Mouse (Mus musculus): ENCODE measurements at regions not wholly inside any gene's neighbourhood (a gene's known extent, or its start where the extent isn't known, plus 50 kb on each side); places are given as distances from the start of the nearest gene placed in this dataset.

DNA sequence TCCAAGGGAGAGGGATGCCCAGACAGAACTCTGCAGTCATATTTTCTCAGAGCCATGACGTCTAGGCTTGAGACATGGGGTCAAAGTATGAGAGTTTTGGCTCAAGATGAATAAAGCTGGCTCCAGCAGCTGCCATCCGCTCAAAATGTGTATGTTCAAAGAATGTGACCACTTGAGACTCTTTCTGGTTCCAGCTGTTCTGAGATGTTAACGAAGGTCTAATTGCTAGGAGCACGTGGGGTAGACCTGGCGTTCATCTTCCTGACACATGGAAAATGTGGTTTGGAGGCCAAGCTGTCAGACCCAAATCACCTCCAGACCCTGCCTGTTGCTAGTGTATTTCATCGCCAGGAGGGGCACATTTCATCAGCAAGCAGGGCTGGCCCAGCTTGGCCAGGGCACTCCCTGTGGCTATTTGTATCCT, 58.9 kb upstream of the Ankrd1 start:
- DNase-seq (ENCODE audit: extremely low spot score, low spot score): no peak
- WGBS: 77% methylated on average over 6 of the region's 6 CpGs

DNA sequence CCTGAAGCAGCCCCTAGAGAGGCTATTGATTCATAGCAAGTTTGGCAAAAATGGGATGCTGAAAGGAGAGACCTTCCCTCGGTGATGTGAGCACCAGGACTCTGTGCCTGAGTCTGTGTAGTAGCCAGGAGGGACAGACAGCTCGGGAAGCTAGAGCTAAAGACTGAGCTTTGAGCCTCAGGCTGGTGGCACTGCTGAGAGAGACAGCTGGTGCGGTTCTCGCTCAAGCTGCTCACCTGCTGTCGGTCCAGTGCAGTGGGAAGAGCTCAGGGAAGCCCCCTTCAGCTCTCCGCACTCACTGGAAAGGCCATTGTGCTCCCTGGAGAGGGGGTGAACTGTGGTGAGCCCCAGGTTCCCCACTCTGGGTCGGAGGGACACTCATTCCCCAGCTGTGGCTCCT, 60.4 kb upstream of the Ankrd1 start:
- DNase-seq (ENCODE audit: extremely low spot score, low spot score): no peak
- Histone ChIP-seq H3K9me3 (no peaks in the 10 kb centered on the region), H3K4me1 (no peaks in the 10 kb centered on the region), H3K27ac (no peak overlapping the region), H3K4me3 (no peak overlapping the region), H3K36me3 (replicated peaks) (no peaks in the 10 kb centered on the region), H3K27me3 (ENCODE audit: poor library complexity, severe bottlenecking) (no peaks in the 10 kb centered on the region; the same call in 1 of the 2 replicates)
- 72% methylated on average over 7 of the region's 7 CpGs for WGBS

More for the DNA sequence above, 58.9 kb upstream of the Ankrd1 start:
- Histone ChIP-seq H3K36me3 (replicated peaks) (no peaks in the 10 kb centered on the region), H3K4me1 (no peaks in the 10 kb centered on the region), H3K4me3 (no peak overlapping the region), H3K27ac (no peak overlapping the region), H3K27me3 (ENCODE audit: poor library complexity, severe bottlenecking) (no peaks in the 10 kb centered on the region; the same call in 1 of the 2 replicates), H3K9me3 (no peaks in the 10 kb centered on the region)

DNA sequence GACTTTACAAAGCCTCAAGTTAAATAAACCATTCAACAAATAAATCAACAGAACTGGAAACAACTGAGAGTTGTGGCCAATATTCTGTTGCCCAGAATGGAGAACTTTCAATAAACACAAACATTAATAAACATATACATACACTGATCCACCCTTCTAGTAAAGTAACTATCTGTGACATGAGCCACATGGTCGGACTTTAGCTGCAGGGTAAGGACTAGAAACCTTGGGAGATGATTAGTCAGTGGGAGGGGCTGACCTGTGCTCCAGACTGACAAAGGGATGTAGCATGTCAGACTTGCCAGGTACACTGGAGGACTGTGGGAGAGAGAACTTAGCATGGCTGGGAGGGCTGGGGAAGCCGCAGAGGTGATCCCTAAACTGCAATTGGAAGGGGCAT, 61.6 kb upstream of the Ankrd1 start:
- no peaks in the 10 kb centered on the region; the same call in 1 of the 2 replicates for H3K27me3 ChIP-seq (ENCODE audit: poor library complexity, severe bottlenecking)
- no peak overlapping the region for H3K4me3 ChIP-seq
- H3K27ac ChIP-seq: no peak overlapping the region
- no peaks in the 10 kb centered on the region for H3K36me3 ChIP-seq (replicated peaks)
- H3K4me1 ChIP-seq: no peaks in the 10 kb centered on the region
- 73% methylated on average over 2 of the region's 2 CpGs for WGBS
- no peak for DNase-seq (ENCODE audit: extremely low spot score, low spot score)
- no peaks in the 10 kb centered on the region for H3K9me3 ChIP-seq

DNA sequence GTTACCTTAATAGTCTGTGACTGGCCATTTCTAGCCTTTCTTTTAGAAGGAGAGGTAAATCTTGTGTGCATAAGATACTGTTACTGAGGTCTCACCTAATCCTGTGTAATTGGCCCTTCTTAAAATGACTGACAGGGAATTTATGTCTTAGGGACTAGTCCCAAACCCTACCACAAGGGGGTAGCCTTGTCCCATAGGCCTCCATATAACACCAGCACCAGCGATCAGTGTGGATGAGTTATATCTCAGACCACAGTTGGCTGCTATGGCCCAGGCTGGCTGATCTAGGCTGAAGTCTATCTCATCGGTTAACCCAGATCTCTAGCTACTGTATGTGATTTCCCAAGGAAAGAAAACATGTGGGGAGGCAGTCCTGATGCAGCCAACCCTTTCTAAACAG, 63.2 kb upstream of the Ankrd1 start:
- Histone ChIP-seq H3K4me1 (no peaks in the 10 kb centered on the region), H3K4me3 (no peak overlapping the region), H3K36me3 (replicated peaks) (no peaks in the 10 kb centered on the region), H3K9me3 (no peaks in the 10 kb centered on the region), H3K27me3 (ENCODE audit: poor library complexity, severe bottlenecking) (no peaks in the 10 kb centered on the region; the same call in 1 of the 2 replicates), H3K27ac (no peak overlapping the region)
- WGBS: 35% methylated on average over 2 of the region's 2 CpGs
- peak; percentile 20 for DNase-seq (ENCODE audit: extremely low spot score, low spot score)

DNA sequence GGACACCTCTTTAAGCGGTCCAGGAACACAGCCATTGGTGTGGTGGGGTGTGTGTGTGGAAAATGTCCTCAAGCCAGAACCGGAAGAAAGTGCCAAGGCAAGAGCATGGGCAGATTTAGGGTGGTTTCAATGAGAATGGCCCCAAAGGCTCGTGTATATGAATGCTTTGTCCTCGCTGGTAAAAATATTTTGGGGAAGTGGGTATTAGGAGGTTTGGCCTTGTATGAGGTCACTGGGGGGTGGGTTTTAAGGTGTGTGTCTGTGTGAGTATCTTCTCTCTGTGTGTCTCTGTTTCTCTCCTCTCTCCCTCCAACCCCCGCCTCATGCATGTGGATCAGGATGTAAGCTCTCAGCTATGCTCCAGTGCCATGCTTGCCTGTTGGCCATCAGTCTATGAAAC, 69.8 kb upstream of the Ankrd1 start:
- Histone ChIP-seq H3K9me3 (no peaks in the 10 kb centered on the region), H3K27me3 (ENCODE audit: poor library complexity, severe bottlenecking) (no peaks in the 10 kb centered on the region), H3K27ac (no peak overlapping the region), H3K4me1 (no peaks in the 10 kb centered on the region), H3K4me3 (no peak overlapping the region), H3K36me3 (replicated peaks) (no peaks in the 10 kb centered on the region)
- 87% methylated on average over 5 of the region's 5 CpGs for whole genome bisulfite sequencing
- DNase-seq (ENCODE audit: extremely low spot score, low spot score): no peak

DNA sequence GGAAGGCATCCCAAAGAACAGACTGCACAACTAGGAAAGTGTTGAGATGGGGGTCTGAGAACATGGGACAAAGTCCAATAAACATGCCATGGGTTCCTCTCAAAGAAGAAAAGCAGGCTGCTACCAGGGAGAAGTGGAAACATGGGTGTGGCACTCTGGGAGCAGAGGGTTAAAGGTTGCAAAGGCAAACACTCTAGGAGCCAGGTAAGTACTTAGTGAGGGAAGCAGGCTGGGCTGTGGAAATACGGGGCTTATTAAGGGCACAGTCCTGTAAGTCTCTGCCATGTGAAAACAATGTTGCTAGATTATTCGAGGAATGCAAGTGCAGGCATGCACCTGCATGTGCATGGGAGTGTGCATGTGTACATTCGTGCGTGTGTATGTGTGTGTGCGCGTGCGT, 71.7 kb upstream of the Ankrd1 start:
- Histone ChIP-seq H3K36me3 (replicated peaks) (no peaks in the 10 kb centered on the region), H3K27me3 (ENCODE audit: poor library complexity, severe bottlenecking) (no peaks in the 10 kb centered on the region), H3K27ac (no peak overlapping the region), H3K4me1 (no peaks in the 10 kb centered on the region), H3K4me3 (no peak overlapping the region), H3K9me3 (no peaks in the 10 kb centered on the region)
- 94% methylated on average over 7 of the region's 7 CpGs for WGBS
- no peak for DNase-seq (ENCODE audit: extremely low spot score, low spot score)

DNA sequence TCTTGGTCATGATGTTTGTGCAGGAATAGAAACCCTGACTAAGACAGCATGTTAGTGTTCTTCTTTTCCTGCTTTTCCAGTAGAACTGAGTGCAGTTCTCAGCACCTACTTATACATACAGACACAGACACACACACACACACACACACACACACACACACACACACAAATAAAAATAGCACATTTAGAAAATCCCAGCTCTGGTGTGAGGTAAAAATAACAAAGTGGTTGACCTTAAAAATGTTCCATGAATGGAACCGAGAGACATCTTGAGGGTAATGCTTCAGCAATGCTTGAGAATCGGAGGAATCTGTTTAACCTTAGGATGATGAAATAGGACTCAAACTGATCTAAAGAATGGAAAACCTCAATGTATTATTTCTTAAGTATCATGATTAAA, 84.4 kb upstream of the Ankrd1 start:
- WGBS: 90% methylated on average over 2 of the region's 2 CpGs
- H3K9me3 ChIP-seq: no peaks in the 10 kb centered on the region
- H3K36me3 ChIP-seq (replicated peaks): no peaks in the 10 kb centered on the region
- no peak overlapping the region for H3K27ac ChIP-seq
- DNase-seq (ENCODE audit: extremely low spot score, low spot score): no peak
- no peaks in the 10 kb centered on the region for H3K27me3 ChIP-seq (ENCODE audit: poor library complexity, severe bottlenecking)
- H3K4me3 ChIP-seq: no peak overlapping the region
- peaks cover 7% of the 10 kb centered on the region for H3K4me1 ChIP-seq

DNA sequence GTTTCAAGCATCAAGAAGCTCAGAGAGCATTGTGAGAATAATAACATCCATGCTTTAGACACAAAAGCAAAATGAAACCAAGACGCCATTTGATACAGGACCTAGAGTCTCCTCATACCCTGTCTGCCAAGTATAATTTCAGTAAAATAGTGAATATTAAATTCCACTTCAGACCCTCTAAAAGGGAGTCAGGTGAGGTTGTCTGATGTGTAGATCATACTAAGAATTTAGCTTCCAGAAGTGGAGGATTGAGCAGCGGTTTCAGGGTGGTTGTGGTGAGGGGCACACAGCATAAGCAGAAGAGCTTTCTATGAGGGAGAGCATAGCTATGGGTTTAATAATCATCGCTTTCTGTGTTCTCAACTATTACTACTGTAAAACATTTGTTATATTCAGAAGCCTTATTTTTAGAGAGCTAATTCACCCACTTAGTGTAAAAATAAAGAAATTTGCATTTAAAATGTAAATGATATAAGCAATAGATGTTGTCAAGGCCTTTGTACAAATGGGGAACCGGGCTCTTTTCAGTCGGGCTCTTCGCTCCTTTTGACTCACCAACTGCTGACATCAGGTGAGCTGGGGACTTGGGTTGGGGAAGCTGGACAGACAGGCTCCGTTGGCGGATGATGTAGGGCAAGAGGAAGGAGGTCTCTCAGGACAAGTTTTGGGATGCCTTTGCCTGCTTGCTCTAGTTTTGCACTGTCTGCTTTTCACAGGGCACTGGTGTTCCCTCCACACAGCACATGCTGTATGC, 85.2 kb upstream of the Ankrd1 start:
- Histone ChIP-seq H3K36me3 (replicated peaks) (no peaks in the 10 kb centered on the region), H3K9me3 (no peaks in the 10 kb centered on the region), H3K4me1 (peaks cover 7% of the 10 kb centered on the region), H3K27me3 (ENCODE audit: poor library complexity, severe bottlenecking) (no peaks in the 10 kb centered on the region), H3K27ac (no peak overlapping the region), H3K4me3 (no peak overlapping the region)
- DNase-seq (ENCODE audit: extremely low spot score, low spot score): no peak
- 90% methylated on average over 8 of the region's 8 CpGs for WGBS

DNA sequence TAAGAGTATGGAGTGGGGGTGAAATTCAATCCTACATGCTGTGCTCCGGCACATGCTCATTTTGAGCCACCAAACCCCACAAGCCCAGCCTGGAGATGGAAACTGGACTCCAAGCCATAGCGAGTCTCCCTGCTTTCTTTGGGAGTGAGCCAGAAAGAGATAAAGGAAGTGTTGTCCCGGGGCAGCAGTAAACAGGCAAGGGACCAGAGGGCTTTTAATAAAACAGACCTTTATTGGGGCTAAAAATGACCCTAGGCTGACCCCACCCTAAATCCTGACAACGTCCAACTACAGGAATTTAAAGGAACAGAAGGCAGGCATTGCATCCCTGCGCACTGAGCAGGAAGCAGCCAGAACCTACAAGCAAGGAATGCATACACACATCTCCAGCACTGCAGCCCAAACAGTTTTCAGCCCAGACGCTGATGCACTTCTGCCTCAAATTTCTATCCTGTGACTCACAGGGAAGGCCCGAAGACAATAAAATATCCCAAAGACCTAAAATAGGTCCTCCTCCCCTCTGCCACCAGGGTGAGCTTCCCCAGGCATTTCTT, 87.9 kb upstream of the Ankrd1 start:
- Histone ChIP-seq H3K27ac (peak overlapping the region; percentile 30; the same call in 1 of the 2 replicates), H3K4me3 (no peak overlapping the region)
- 50% methylated on average over 7 of the region's 7 CpGs for WGBS

DNA sequence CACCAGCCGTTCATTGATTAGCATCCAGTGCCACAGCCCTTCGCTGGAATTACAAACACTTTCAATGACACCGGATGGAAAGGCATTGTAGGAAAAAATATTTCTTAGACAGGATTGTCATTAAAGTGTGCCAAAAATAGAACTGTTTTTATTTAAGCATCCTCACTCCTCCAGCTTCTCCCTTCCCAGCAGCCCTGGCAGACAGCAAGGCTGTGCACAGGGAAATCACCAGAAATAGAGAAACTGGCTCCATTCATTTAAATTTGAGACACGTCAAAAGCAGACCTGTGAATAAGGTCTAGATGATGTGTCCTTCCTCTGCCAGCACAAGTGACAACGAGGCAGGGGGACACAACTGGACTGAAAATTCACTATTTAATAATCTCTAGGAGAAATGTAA, 88.5 kb upstream of the Ankrd1 start:
- H3K27ac ChIP-seq: no peak overlapping the region
- H3K27me3 ChIP-seq (ENCODE audit: poor library complexity, severe bottlenecking): no peaks in the 10 kb centered on the region
- no peak overlapping the region for H3K4me3 ChIP-seq
- no peaks in the 10 kb centered on the region for H3K9me3 ChIP-seq
- 84% methylated on average over 5 of the region's 5 CpGs for WGBS
- DNase-seq (ENCODE audit: extremely low spot score, low spot score): no peak
- H3K36me3 ChIP-seq (replicated peaks): no peaks in the 10 kb centered on the region
- peaks cover 13% of the 10 kb centered on the region for H3K4me1 ChIP-seq

More for the DNA sequence above, 87.9 kb upstream of the Ankrd1 start:
- Histone ChIP-seq H3K4me1 (peaks cover 7% of the 10 kb centered on the region), H3K9me3 (no peaks in the 10 kb centered on the region), H3K27me3 (ENCODE audit: poor library complexity, severe bottlenecking) (no peaks in the 10 kb centered on the region), H3K36me3 (replicated peaks) (no peaks in the 10 kb centered on the region)
- no peak for DNase-seq (ENCODE audit: extremely low spot score, low spot score)

DNA sequence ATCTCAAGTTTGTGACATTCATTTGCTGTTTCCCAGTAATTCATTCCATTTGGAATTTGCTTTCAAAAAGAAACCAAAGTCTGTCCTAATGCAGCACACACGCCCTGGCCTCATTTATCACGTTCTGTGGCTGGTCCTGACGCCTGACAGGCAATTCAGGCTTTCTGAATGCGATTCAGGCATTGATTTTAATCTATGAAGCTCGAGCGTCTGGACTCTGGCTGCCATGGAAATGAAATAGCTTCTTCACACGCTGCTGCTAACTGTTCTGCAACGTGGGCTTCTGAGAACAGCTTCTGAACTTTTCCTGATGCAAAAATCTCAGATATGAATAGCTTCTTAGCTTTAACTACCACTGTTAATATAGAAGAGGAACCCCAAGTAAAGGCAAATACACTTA, 93.6 kb upstream of the Ankrd1 start:
- no peaks in the 10 kb centered on the region for H3K9me3 ChIP-seq
- peaks cover 26% of the 10 kb centered on the region for H3K4me1 ChIP-seq
- no peak for DNase-seq (ENCODE audit: extremely low spot score, low spot score)
- H3K4me3 ChIP-seq: no peak overlapping the region
- H3K36me3 ChIP-seq (replicated peaks): no peaks in the 10 kb centered on the region
- no peaks in the 10 kb centered on the region for H3K27me3 ChIP-seq (ENCODE audit: poor library complexity, severe bottlenecking)
- H3K27ac ChIP-seq: peak overlapping the region; percentile 72
- 64% methylated on average over 8 of the region's 8 CpGs for WGBS

DNA sequence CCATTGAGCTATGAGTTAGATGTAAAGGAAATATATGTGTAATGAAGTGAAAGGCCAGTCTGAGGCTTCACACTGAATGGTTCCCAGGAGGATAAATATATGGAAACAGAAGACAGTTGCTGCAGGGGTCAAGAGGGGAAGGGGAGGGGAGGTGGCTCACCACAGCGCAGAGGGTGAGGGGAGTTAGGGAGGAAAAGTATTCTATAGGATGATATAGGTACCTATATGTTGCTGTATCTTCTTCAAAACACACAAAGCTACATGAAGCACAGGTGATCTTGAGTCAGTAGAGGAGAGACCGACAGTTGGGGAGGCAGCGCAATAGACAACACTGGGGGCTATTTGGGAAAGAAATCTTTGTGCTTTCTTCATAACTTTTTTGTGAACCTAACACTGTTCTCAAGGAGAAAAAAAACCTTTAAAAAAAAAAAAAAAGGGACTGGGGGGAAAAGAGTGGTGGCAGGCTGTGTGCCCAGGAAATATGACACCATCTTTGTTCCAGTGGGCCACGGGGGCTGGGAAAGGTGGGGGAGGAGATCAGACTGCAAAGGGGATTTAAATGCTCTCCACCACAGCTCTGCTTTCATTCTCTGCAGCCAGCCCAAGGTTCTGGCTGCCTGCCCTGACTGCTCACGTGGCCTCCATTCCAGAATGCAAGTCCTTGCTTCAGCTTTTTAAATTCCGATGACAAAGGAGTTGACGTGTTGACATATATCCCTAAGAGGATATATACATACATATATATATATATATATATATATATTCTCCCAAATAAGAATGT, 94.5 kb upstream of the Ankrd1 start:
- WGBS: 27% methylated on average over 7 of the region's 7 CpGs
- DNase-seq (ENCODE audit: extremely low spot score, low spot score): peak; percentile 37
- Histone ChIP-seq H3K27ac (peak overlapping the region; percentile 72), H3K9me3 (no peaks in the 10 kb centered on the region), H3K27me3 (ENCODE audit: poor library complexity, severe bottlenecking) (no peaks in the 10 kb centered on the region), H3K4me3 (no peak overlapping the region), H3K4me1 (peaks cover 26% of the 10 kb centered on the region), H3K36me3 (replicated peaks) (no peaks in the 10 kb centered on the region)

DNA sequence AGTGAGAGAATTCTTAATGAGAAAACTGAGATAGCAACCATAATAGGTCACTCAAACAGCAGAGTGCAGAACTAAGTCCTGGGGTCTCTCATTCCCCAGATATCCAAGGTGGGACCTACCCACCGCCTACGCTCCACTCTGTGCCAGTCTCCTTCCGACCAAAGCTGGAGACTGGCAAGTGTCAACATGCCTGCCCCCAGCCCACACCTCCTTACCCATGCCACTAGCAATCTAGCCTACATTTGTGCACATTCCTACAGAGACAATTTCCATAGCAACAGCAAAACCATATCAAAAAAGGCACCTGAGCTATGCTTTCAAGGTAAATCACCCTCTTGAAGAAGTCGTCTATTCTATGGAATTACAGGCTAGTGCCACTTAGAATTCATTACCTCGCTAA, 97.3 kb upstream of the Ankrd1 start:
- DNase-seq (ENCODE audit: extremely low spot score, low spot score): no peak
- H3K4me3 ChIP-seq: no peak overlapping the region
- H3K4me1 ChIP-seq: peaks cover 26% of the 10 kb centered on the region
- no peaks in the 10 kb centered on the region for H3K9me3 ChIP-seq
- no peaks in the 10 kb centered on the region for H3K36me3 ChIP-seq (replicated peaks)
- no peaks in the 10 kb centered on the region for H3K27me3 ChIP-seq (ENCODE audit: poor library complexity, severe bottlenecking)
- no peak overlapping the region for H3K27ac ChIP-seq
- 92% methylated on average over 5 of the region's 5 CpGs for WGBS
